Mouse (Mus musculus) heart, embryonic 15.5 days (tissue): ENCODE data around the gene Kbtbd12. TPM values are rescaled to one million over a fixed set of nuclear protein-coding genes. Genes with fewer than 3 reads are reported as not detected.

ENCODE experiments used
- ATAC-seq: fragments of 200-750 bp; cut with Nextera tagmentation; replicated peaks from 2 replicates; pipeline ENCODE4 v1.8.0; 2017; ENCODE audit warnings: low read depth, moderate TSS enrichment; ENCODE audit not compliant: insufficient number of reproducible peaks, insufficient read depth, low FRiP score
- H3K27ac ChIP-seq: fragments of 300-500 bp; sonication (generic); 2 replicates; pipeline ENCODE4 v1.5.1; 2015; ENCODE audit warnings: mild to moderate bottlenecking, inconsistent platforms
- H3K27me3 ChIP-seq: fragments of 300-500 bp; sonication (generic); 2 replicates; pipeline ENCODE4 v1.6.1; 2015; ENCODE audit warnings: inconsistent platforms
- H3K36me3 ChIP-seq: fragments of 300-500 bp; sonication (generic); 2 replicates; pipeline ENCODE4 v1.6.1; 2015; ENCODE audit warnings: mild to moderate bottlenecking, inconsistent platforms
- H3K4me1 ChIP-seq: fragments of 300-500 bp; sonication (generic); replicated peaks from 2 replicates; pipeline ENCODE4 v1.6.1; 2015; ENCODE audit warnings: inconsistent platforms
- H3K4me2 ChIP-seq: fragments of 300-500 bp; sonication (generic); 2 replicates; pipeline ENCODE4 v1.6.1; 2015; ENCODE audit warnings: inconsistent platforms, mild to moderate bottlenecking, moderate library complexity
- H3K4me3 ChIP-seq: fragments of 300-500 bp; sonication (generic); 2 replicates; pipeline ENCODE4 v1.5.1; 2015; ENCODE audit warnings: mild to moderate bottlenecking, inconsistent platforms
- H3K9ac ChIP-seq: fragments of 300-500 bp; sonication (generic); 2 replicates; pipeline ENCODE4 v1.6.1; 2015; ENCODE audit warnings: mild to moderate bottlenecking, inconsistent platforms
- H3K9me3 ChIP-seq: fragments of 300-500 bp; sonication (generic); replicated peaks from 2 replicates; pipeline ENCODE4 v1.6.1; 2016; ENCODE audit warnings: inconsistent platforms
- WGBS: fragments of 180-500 bp; shearing (Covaris S2); methylation state at CpG from one replicate; pipeline ENCODE4 v1.1.7; 2015; ENCODE audit warnings: mixed read lengths; 5-methylcytosine and 5-hydroxymethylcytosine counted together
- polyA plus RNA-seq: library from polyadenylated mRNA; unstranded; fragments of >200 nt; fragmentation: Nextera tagmentation; extraction: Ambion mirVana; gene quantifications from 2 replicates; pipeline ENCODE4 v1.2.1, GENCODE M21; 2015

The Kbtbd12 gene
- polyA plus RNA-seq, 1 experiment from 2014 or later: 25.5 TPM

GRCm38 (mm10) chr6:88588581-88589256 is 49.0 kb downstream of the Kbtbd12 start:
- no peak overlapping the region for H3K4me2 ChIP-seq
- H3K4me3 ChIP-seq: no peak overlapping the region
- WGBS: 74% methylated on average over 7 of the region's 7 CpGs
- ATAC-seq: no peak
- no peaks in the 10 kb centered on the region for H3K36me3 ChIP-seq
- peaks cover 7% of the 10 kb centered on the region for H3K4me1 ChIP-seq
- H3K27me3 ChIP-seq: no peaks in the 10 kb centered on the region
- H3K9me3 ChIP-seq: no peaks in the 10 kb centered on the region
- H3K9ac ChIP-seq: no peak overlapping the region
- no peak overlapping the region for H3K27ac ChIP-seq

- H3K36me3 ChIP-seq: no peaks in the 10 kb centered on the region
- no peak for ATAC-seq
- peaks cover 3% of the 10 kb centered on the region for H3K4me1 ChIP-seq
- no peak overlapping the region for H3K9ac ChIP-seq
- no peaks in the 10 kb centered on the region for H3K9me3 ChIP-seq
- H3K27me3 ChIP-seq: no peaks in the 10 kb centered on the region
- 72% methylated on average over 3 of the region's 3 CpGs for WGBS
- no peak overlapping the region for H3K4me2 ChIP-seq
- no peak overlapping the region for H3K4me3 ChIP-seq
- no peak overlapping the region for H3K27ac ChIP-seq
Measured at GRCm38 (mm10) chr6:88587091-88587490, 50.7 kb downstream of the Kbtbd12 start.

GRCm38 (mm10) chr6:88583950-88584349 is 53.8 kb downstream of the Kbtbd12 start:
- no peak overlapping the region for H3K9ac ChIP-seq
- no peak overlapping the region for H3K27ac ChIP-seq
- H3K4me3 ChIP-seq: no peak overlapping the region
- no peaks in the 10 kb centered on the region for H3K27me3 ChIP-seq
- WGBS: 71% methylated on average over 4 of the region's 4 CpGs
- H3K4me1 ChIP-seq: no peaks in the 10 kb centered on the region
- H3K4me2 ChIP-seq: no peak overlapping the region
- ATAC-seq: no peak
- H3K36me3 ChIP-seq: no peaks in the 10 kb centered on the region
- no peaks in the 10 kb centered on the region for H3K9me3 ChIP-seq

GRCm38 (mm10) chr6:88576495-88576894 is 61.3 kb downstream of the Kbtbd12 start:
- Histone ChIP-seq H3K4me2 (no peak overlapping the region), H3K4me1 (no peaks in the 10 kb centered on the region), H3K36me3 (no peaks in the 10 kb centered on the region), H3K4me3 (no peak overlapping the region), H3K27ac (no peak overlapping the region), H3K27me3 (no peaks in the 10 kb centered on the region), H3K9ac (no peak overlapping the region), H3K9me3 (no peaks in the 10 kb centered on the region)
- WGBS: 80% methylated on average over 11 of the region's 11 CpGs
- ATAC-seq: no peak

- Histone ChIP-seq H3K36me3 (no peaks in the 10 kb centered on the region), H3K9me3 (no peaks in the 10 kb centered on the region), H3K4me2 (peak overlapping the region; percentile 37), H3K4me3 (no peak overlapping the region), H3K4me1 (no peaks in the 10 kb centered on the region), H3K27me3 (peaks cover 17% of the 10 kb centered on the region), H3K9ac (no peak overlapping the region), H3K27ac (no peak overlapping the region)
- WGBS: 32% methylated on average over 7 of the region's 7 CpGs
- ATAC-seq: no peak
Measured at GRCm38 (mm10) chr6:88566676-88567075, 71.1 kb downstream of the Kbtbd12 start.

- Histone ChIP-seq H3K9ac (no peak overlapping the region), H3K27me3 (peaks cover 17% of the 10 kb centered on the region), H3K9me3 (no peaks in the 10 kb centered on the region), H3K36me3 (no peaks in the 10 kb centered on the region), H3K4me1 (no peaks in the 10 kb centered on the region), H3K4me2 (no peak overlapping the region), H3K4me3 (no peak overlapping the region), H3K27ac (no peak overlapping the region)
- no peak for ATAC-seq
- 32% methylated on average over 6 of the region's 6 CpGs for WGBS
Measured at GRCm38 (mm10) chr6:88565033-88565432, 72.7 kb downstream of the Kbtbd12 start.

- H3K9me3 ChIP-seq: no peaks in the 10 kb centered on the region
- peaks cover 9% of the 10 kb centered on the region; the same call in 1 of the 2 replicates for H3K27me3 ChIP-seq
- no peak overlapping the region for H3K27ac ChIP-seq
- H3K4me3 ChIP-seq: no peak overlapping the region
- no peaks in the 10 kb centered on the region for H3K36me3 ChIP-seq
- no peak overlapping the region for H3K9ac ChIP-seq
- H3K4me2 ChIP-seq: no peak overlapping the region
- no peaks in the 10 kb centered on the region for H3K4me1 ChIP-seq
- no peak for ATAC-seq
- 91% methylated on average over 4 of the region's 4 CpGs for WGBS
Measured at GRCm38 (mm10) chr6:88560156-88560555, 77.6 kb downstream of the Kbtbd12 start.

- Histone ChIP-seq H3K9me3 (no peaks in the 10 kb centered on the region), H3K4me1 (no peaks in the 10 kb centered on the region), H3K9ac (no peak overlapping the region), H3K4me3 (no peak overlapping the region), H3K36me3 (no peaks in the 10 kb centered on the region), H3K4me2 (no peak overlapping the region), H3K27me3 (peaks cover 6% of the 10 kb centered on the region; the same call in 1 of the 2 replicates), H3K27ac (no peak overlapping the region)
- 44% methylated on average over 5 of the region's 5 CpGs for WGBS
- no peak for ATAC-seq
Measured at GRCm38 (mm10) chr6:88559688-88560087, 78.1 kb downstream of the Kbtbd12 start.

GRCm38 (mm10) chr6:88558076-88558475 is 79.7 kb downstream of the Kbtbd12 start:
- peaks cover 5% of the 10 kb centered on the region; the same call in 1 of the 2 replicates for H3K27me3 ChIP-seq
- H3K27ac ChIP-seq: no peak overlapping the region
- H3K4me3 ChIP-seq: no peak overlapping the region
- no peaks in the 10 kb centered on the region for H3K4me1 ChIP-seq
- no peak overlapping the region for H3K9ac ChIP-seq
- no peak overlapping the region for H3K4me2 ChIP-seq
- H3K36me3 ChIP-seq: no peaks in the 10 kb centered on the region
- 52% methylated on average over 1 of the region's 1 CpGs for WGBS
- ATAC-seq: no peak
- no peaks in the 10 kb centered on the region for H3K9me3 ChIP-seq

- WGBS: 23% methylated on average over 4 of the region's 4 CpGs
- no peak overlapping the region for H3K9ac ChIP-seq
- H3K9me3 ChIP-seq: no peaks in the 10 kb centered on the region
- no peak overlapping the region for H3K4me2 ChIP-seq
- no peak overlapping the region for H3K27ac ChIP-seq
- H3K36me3 ChIP-seq: no peaks in the 10 kb centered on the region
- ATAC-seq: no peak
- no peak overlapping the region for H3K4me3 ChIP-seq
- peaks cover 5% of the 10 kb centered on the region; the same call in 1 of the 2 replicates for H3K27me3 ChIP-seq
- no peaks in the 10 kb centered on the region for H3K4me1 ChIP-seq
Measured at GRCm38 (mm10) chr6:88557548-88557947, 80.2 kb downstream of the Kbtbd12 start.

- Histone ChIP-seq H3K9me3 (no peaks in the 10 kb centered on the region), H3K36me3 (no peaks in the 10 kb centered on the region), H3K4me3 (no peak overlapping the region), H3K27ac (no peak overlapping the region), H3K4me2 (no peak overlapping the region), H3K27me3 (peaks cover 35% of the 10 kb centered on the region), H3K4me1 (0 out of 2 replicates have a peak, but pooled peaks cover under 1% of the 10 kb centered on the region), H3K9ac (no peak overlapping the region)
- ATAC-seq: no peak
- WGBS: 73% methylated on average over 2 of the region's 2 CpGs
Measured at GRCm38 (mm10) chr6:88549916-88550315, 87.8 kb downstream of the Kbtbd12 start.

GRCm38 (mm10) chr6:88549137-88549814 is 88.5 kb downstream of the Kbtbd12 start:
- ATAC-seq: no peak
- Histone ChIP-seq H3K27ac (no peak overlapping the region), H3K9me3 (no peaks in the 10 kb centered on the region), H3K4me3 (no peak overlapping the region), H3K9ac (no peak overlapping the region), H3K27me3 (peaks cover 35% of the 10 kb centered on the region), H3K36me3 (no peaks in the 10 kb centered on the region), H3K4me2 (no peak overlapping the region), H3K4me1 (0 out of 2 replicates have a peak, but pooled peaks cover 2% of the 10 kb centered on the region)
- 28% methylated on average over 4 of the region's 4 CpGs for WGBS
